Mouse (Mus musculus) thymus, adult 2 months (tissue): ENCODE measurements at regions not wholly inside any gene's neighbourhood (a gene's known extent, or its start where the extent isn't known, plus 50 kb on each side); places are given as distances from the start of the nearest gene placed in this dataset.

Source experiments
- CTCF ChIP-seq: fragments of 200-500 bp; IDR thresholded peaks from 2 replicates; pipeline ENCODE4 v1.5.1; 2012; ENCODE audit warnings: mild to moderate bottlenecking, control low read depth, low read length, moderate library complexity, borderline replicate concordance; ENCODE audit not compliant: control insufficient read depth, poor library complexity, insufficient read depth; ENCODE audit errors: extremely low read depth
- POLR2A ChIP-seq: fragments of 200-500 bp; IDR thresholded peaks from 2 replicates; pipeline ENCODE4 v1.6.1; 2012; ENCODE audit warnings: mild to moderate bottlenecking, low read length, control low read depth, moderate library complexity; ENCODE audit not compliant: control insufficient read depth, poor library complexity, insufficient read depth; ENCODE audit errors: extremely low read depth

GRCm38 (mm10) chr5:24261098-24261497, 90.3 kb downstream of the Kcnh2 start:
- TF ChIP-seq CTCF (peak; percentile 64; the same call in 1 of the 2 replicates), POLR2A (no peak)
